Mouse (Mus musculus): ENCODE data around the gene Zfp324.

Gene Zfp324

DNA sequence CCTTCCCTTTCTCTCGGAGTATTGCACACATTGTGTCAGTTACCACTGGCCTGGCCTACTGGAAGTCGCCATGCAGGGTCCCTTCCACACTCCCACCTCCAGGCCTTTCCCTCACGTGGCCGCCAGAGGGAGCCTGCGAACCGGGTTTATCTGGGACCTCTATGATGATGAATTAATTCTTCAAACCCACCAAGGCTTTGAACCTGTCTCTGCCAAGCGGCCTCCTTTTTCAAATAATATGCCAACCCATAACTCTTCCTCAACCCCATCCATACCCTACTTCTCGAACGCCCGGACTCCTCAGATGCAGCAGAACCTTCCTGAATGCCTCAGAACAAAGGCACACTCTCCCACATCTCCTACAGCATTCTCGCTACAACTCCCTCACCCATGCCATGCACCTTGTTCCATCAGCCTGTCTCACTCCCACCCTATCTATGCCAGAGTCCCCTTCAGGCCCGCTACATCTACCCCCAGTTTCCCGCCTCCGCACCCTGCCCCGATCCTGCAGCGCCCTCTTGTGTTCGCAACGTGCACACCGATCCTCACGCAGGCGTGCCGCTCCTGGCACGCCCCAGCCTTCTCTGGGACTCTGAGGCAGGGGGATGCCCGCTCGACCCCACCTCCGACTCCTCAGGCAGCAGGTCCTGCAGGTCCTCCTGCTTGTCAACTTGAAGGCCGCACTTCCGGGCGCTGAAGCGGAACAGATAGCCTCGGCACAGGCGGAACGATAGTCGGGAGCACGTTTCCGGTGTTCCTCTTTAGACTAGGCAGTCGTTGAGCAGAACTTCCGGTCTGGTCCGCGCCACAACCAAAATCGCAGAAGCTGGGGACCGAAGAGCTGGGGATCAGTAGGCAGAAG is 43.7 kb downstream of the Zfp324 start:
- peak; percentile 89 for DNase-seq (ENCODE audit: low read depth, low spot score)

DNA sequence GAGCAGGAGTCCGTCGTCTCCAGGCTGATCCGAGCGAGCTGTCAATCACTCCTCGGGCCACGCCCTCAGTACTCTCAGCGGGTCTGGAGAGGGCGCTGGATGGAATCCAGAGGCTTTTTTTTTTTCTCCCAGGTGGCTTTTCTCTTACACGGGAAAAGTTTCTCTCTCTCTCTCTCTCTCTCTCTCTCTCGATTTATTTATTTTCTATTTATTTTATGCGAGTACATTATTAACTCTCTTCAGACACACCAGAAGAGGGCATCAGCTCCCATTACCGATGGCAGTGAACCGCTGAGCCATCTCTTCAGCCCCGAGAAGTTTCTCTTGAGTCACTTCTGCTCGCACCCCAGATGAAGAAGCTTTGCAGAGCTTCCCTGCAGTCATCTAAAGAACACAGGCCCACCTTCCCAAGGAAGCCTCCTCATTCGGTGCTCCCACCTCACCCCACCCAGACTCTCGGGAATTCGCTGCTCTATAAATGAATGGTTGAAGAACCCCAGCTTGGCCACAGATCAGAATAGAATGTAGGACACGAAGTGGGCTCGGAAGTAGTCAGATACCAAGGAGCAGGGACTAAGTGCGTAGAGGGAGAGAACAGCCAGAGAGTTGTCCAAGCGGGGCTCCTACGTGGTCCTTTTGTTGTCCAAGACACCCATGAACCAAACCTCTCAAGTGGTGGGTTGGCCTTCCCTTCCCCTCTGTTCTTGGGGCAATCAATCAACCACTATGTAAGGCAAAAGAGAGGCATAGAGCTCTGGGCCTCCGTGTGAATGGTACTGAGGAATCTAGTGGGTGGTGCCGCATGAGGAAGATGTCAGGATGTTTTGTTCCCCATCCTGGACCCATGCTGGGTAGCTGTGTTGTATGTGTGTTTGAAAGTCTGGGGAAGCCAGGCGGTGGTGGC is 44.6 kb downstream of the Zfp324 start, which contains the start of gene Zbtb45:
Gene Zbtb45 (minus strand): TSS at position 30 of the 904 bp plus-strand sequence.
- DNase-seq (ENCODE audit: low read depth, low spot score), result no peak

DNA sequence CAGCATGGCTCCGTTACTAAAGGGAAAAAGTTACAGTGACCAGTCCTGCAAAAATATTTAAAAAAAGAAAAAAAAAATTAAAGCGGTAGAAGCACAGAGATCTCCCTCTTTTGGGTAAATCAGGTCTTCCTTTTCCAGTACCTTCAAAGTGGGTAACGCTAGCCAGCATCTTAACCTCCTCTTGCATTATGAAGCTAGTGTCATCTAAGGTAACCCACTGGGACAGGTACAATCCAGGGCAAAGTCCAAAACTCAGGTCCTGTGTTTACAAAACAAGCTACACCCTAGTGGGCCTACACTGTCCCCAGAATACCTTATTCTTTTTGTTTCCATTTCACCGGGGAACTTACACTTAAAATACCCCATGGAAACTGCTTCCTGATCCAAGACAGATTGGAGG is 48.0 kb downstream of the Zfp324 start:
- DNase-seq (ENCODE audit: low read depth, low spot score), result no peak

DNA sequence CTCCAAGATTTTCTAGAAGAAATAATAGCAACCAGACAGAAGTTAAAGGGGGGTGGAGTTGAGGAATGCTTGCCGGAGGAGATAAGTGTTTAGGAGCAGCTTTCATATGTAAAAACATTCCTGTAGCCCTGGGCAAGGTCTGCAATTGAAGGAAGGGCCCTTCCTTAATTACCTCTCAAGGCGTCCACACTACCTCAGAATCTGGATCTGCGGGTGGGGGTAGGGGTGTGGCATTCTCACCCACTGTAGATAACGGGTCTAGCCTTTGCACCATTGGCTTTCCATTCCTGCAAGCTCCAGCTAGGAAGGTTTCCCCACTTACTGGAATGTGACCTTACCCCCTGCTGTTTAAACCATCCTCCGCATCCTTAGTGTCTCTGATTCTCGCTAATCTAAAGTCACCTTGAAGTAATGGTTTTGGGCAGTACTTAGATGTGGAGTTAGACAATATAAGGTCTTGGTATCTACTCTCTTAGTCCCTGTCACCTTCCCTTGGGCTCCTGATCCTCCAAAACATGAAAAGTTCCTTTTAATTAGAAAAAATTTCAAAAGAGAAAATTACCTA is 48.7 kb downstream of the Zfp324 start:
- no peak for DNase-seq (ENCODE audit: low read depth, low spot score)

DNA sequence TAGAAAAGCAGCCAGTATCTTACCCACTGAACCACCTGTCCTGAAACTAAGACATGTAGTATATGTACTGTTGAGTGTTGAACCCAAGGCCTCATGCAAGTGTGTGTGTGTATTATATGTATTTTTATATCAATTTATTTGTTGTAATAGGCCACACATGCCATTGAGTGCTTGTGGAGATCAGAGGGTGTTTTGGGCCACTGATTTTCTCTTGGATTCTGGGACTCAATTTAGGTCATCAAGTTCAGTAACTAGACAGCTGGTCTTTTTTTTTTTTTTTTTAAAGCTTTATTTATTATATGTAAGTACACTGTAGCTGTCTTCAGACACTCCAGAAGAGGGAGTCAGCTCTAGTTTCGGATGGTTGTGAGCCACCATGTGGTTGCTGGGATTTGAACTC is 49.6 kb downstream of the Zfp324 start:
- no peak for DNase-seq (ENCODE audit: low read depth, low spot score)

DNA sequence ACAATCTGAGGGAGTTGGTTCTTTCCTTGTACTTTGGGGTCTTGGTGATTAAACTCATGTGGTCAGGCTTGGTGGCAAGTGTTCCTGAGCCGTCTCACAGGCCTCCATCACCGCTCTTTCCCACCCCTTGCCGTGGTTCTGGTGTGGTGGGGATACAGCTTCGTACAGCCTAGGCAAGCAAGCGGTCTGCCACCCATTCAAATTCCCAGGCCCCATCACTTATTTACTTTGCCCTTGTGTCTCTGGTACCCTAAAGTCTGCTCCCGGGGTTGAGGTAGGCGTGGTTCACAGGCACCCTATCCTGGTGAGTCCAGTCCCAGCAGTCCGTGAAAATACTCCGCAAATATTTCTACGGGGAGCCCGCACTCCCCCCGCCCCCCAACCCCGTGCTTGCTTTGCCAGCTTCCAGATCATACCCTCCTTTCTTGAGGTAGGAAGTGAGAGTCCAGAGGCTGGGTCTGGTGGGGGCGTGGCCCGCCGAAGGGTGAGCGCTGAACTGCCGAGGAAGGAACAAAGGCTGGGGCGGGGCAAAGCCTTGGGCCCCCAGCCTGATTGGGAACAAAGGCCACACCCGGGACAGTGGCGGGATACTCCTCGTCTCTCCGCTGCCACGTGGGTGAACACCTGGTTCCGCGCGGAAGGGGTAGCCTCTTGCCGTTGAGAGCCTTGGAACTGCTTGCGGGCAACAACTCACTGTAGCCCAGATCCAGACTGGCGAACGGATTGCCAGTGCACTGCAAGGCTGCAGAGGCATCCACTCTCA is 57.3 kb downstream of the Zfp324 start:
- DNase-seq (ENCODE audit: low read depth, low spot score), result no peak
